Mouse (Mus musculus) liver, adult 2 months (tissue): ENCODE measurements around the gene Atp6v0d1.

Experiments
- CTCF ChIP-seq: fragments of 200-500 bp; IDR thresholded peaks from 2 replicates; pipeline ENCODE4 v1.5.1; 2011; ENCODE audit warnings: low read depth, low read length, control low read depth
- POLR2A ChIP-seq: fragments of 200-500 bp; IDR thresholded peaks from 2 replicates; pipeline ENCODE4 v1.6.1; 2011; ENCODE audit warnings: low read length, control low read depth; ENCODE audit not compliant: insufficient read depth; ENCODE audit errors: extremely low read depth

DNA sequence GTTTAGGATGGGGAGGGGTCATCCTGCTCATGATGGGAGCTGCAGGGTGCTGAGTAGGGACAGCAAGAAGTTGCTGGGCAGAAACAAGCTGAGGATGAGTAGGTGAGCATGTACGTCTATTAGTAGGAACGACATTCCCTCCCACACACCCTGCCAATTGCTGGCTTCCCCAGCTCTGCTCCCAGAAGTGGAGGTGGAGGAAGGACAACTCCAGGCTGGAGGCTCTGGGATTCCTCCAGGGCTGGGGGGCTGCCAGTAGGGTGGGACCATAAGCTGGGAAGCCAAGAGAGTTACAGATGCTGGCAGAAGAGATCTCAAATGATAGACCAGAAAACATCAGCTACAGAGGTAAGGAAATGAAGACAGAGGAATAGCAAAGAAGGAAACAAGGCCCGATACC is 29.3 kb downstream of the Atp6v0d1 start:
- TF ChIP-seq CTCF: no peak
- TF ChIP-seq POLR2A: no peak
